In genomic region chr7:125966402-125967261, GRCm38 (mm10) we compare ENCODE assay signal across 9 mouse cellular contexts.
DNase-seq lines count a peak whose midpoint lies in the region; ATAC-seq and TF ChIP-seq lines count a peak whose summit lies in the region.
"Had no signal": no experiment of that assay in that cellular context is flagged by ENCODE, and none has a peak within 500 bp of the region (broad histone marks: within the 10 kb centered on the region; RNA-seq: fewer than 3 reads in every experiment).

No protein-coding gene starts in this region.

- no peak overlapping the region for H3K4me2 ChIP-seq in heart, embryonic 16.5 days (ENCODE audit: low read depth, low read length)
- H3K4me2 ChIP-seq: liver, embryonic 12.5 days had no signal

- TF ChIP-seq POLR2A in heart, adult 2 months (IDR thresholded peaks at IDR 0.05; ENCODE audit: insufficient read depth, low read depth, low read length), result no peak

- WGBS in heart, adult 2 months, result 60% methylated on average over 16 of the region's 16 CpGs
- WGBS in heart, embryonic 16.5 days, result 51% methylated on average over 16 of the region's 16 CpGs

- no peak overlapping the region for H3K9ac ChIP-seq in heart, adult 2 months (ENCODE audit: low read depth, low read length)
- no peak overlapping the region for H3K9ac ChIP-seq in heart, embryonic 16.5 days (ENCODE audit: low read length)
- H3K9ac ChIP-seq: liver, embryonic 12.5 days had no signal

- ATAC-seq in heart, embryonic 16.5 days (replicated peaks; ENCODE audit: extremely low read depth, insufficient read depth, low FRiP score), result no peak
- ATAC-seq: liver, embryonic 12.5 days had no signal

- intact Hi-C loops in heart, adult 2 months (cut with DNase I), result no loop called here
- intact Hi-C loops in heart, postnatal 36 days (cut with DNase I), result loop anchor here (5.0 kb wide), 1 partner anchor 111 kb away; no protein-coding TSS in a partner anchor

- H3K79me2 ChIP-seq in heart, adult 2 months (replicated peaks; ENCODE audit: control insufficient read depth, insufficient read depth, low read length), result no peaks in the 10 kb centered on the region

- no peak overlapping the region for H3K27ac ChIP-seq in heart, adult 2 months
- peak overlapping the region; percentile 11; the same call in 1 of the 2 replicates for H3K27ac ChIP-seq in heart, embryonic 16.5 days (ENCODE audit: low read length)
- no peak overlapping the region for H3K27ac ChIP-seq in layer of hippocampus, adult 2 months
- H3K27ac ChIP-seq: liver, embryonic 12.5 days had no signal

- TF ChIP-seq CTCF in heart, adult 2 months (IDR thresholded peaks at IDR 0.05), result no peak
- no peak for TF ChIP-seq CTCF in layer of hippocampus, adult 2 months (conservative IDR thresholded peaks at IDR 0.05)

- no peaks in the 10 kb centered on the region for H3K27me3 ChIP-seq in heart, adult 2 months (ENCODE audit: control insufficient read depth, insufficient read depth, low read length)
- no peaks in the 10 kb centered on the region for H3K27me3 ChIP-seq in heart, embryonic 16.5 days (ENCODE audit: control insufficient read depth, insufficient read depth, low read length)

- no peaks in the 10 kb centered on the region for H3K36me3 ChIP-seq in heart, adult 2 months (ENCODE audit: control insufficient read depth, insufficient read depth, low read length)
- H3K36me3 ChIP-seq in heart, embryonic 16.5 days (ENCODE audit: control insufficient read depth, insufficient read depth), result no peaks in the 10 kb centered on the region
- H3K36me3 ChIP-seq: liver, embryonic 12.5 days had no signal

- H3K4me1 ChIP-seq in heart, adult 2 months (ENCODE audit: control insufficient read depth, insufficient read depth, low read length), result no peaks in the 10 kb centered on the region; the same call in none of the 2 replicates
- H3K4me1 ChIP-seq in heart, embryonic 16.5 days (ENCODE audit: control insufficient read depth, insufficient read depth, low read length), result peaks cover 15% of the 10 kb centered on the region; the same call in 1 of the 2 replicates
- H3K4me1 ChIP-seq: liver, embryonic 12.5 days had no signal

- peak; percentile 31 to 34 for DNase-seq in heart, adult 2 months
- DNase-seq in heart, postnatal 36 days, result no peak
- DNase-seq in embryo, embryonic 11 days, result peak; percentile 39
- DNase-seq in mesoderm, embryonic 11.5 days (ENCODE audit: low read depth, low spot score), result peak; percentile 35
- DNase-seq in cerebellum, postnatal 25 days, result no peak
- DNase-seq in layer of hippocampus, adult 2 months (ENCODE audit: low spot score in 2 of 2), result no peak
- DNase-seq in urinary bladder, postnatal 10 days (ENCODE audit: low spot score), result no peak

- TF ChIP-seq EP300 in heart, adult 2 months (IDR thresholded peaks at IDR 0.05; ENCODE audit: insufficient read depth, low read depth, low read length), result no peak

- H3K4me3 ChIP-seq in heart, adult 2 months, result no peak overlapping the region
- no peak overlapping the region for H3K4me3 ChIP-seq in heart, embryonic 16.5 days (ENCODE audit: low read length)
- no peak overlapping the region for H3K4me3 ChIP-seq in layer of hippocampus, adult 2 months
- H3K4me3 ChIP-seq: liver, embryonic 12.5 days had no signal

- H3K9me3 ChIP-seq in heart, embryonic 16.5 days (replicated peaks; ENCODE audit: control insufficient read depth, low read length), result no peaks in the 10 kb centered on the region
- H3K9me3 ChIP-seq: liver, embryonic 12.5 days had no signal

Comparison
In these comparisons a context has a peak if more than half of its experiments do, and no peak if none do; other contexts are left out.
1. DNase-seq: peak in heart, adult 2 months (2 of 2), embryo, embryonic 11 days (single experiment) and mesoderm, embryonic 11.5 days (single experiment); none in heart, postnatal 36 days (0 of 2), cerebellum, postnatal 25 days (0 of 2), layer of hippocampus, adult 2 months (0 of 2) and urinary bladder, postnatal 10 days (single experiment).